Mouse (Mus musculus) E14TG2a.4 (cell line): ENCODE data around the gene Kdr.
"Not testable (repeated sequence)": the region's sequence is repeated elsewhere in the genome, so short reads cannot be mapped to it uniquely, and the experiment has no call there.

Experiments
- H3K27me3 ChIP-seq: 2 replicates; pipeline ENCODE4 v1.6.1; 2014; ENCODE audit warnings: low read length, control low read depth; ENCODE audit not compliant: insufficient read depth
- H3K36me3 ChIP-seq: 2 replicates; pipeline ENCODE4 v1.6.1; 2014; ENCODE audit warnings: low read length, control low read depth; ENCODE audit not compliant: insufficient read depth
- H3K4me1 ChIP-seq: replicated peaks from 2 replicates; pipeline ENCODE4 v1.6.1; 2014; ENCODE audit warnings: low read depth, low read length, control low read depth
- H3K4me3 ChIP-seq: replicated peaks from 2 replicates; pipeline ENCODE4 v1.5.1; 2014; ENCODE audit warnings: mild to moderate bottlenecking, low read length
- H3K9me3 ChIP-seq: 2 replicates; pipeline ENCODE4 v1.6.1; 2014; ENCODE audit warnings: low read length, control low read depth
- CTCF ChIP-seq: conservative IDR thresholded peaks from 2 replicates; pipeline ENCODE4 v1.5.1; 2014; ENCODE audit warnings: low read length
- NANOG ChIP-seq: IDR thresholded peaks from 2 replicates; pipeline ENCODE4 v1.6.1; 2014; ENCODE audit warnings: borderline replicate concordance, low read length, mixed read lengths
- POU5F1 ChIP-seq: IDR thresholded peaks from 2 replicates; pipeline ENCODE4 v1.6.1; 2014; ENCODE audit warnings: low read length, borderline replicate concordance

Gene Kdr

DNA sequence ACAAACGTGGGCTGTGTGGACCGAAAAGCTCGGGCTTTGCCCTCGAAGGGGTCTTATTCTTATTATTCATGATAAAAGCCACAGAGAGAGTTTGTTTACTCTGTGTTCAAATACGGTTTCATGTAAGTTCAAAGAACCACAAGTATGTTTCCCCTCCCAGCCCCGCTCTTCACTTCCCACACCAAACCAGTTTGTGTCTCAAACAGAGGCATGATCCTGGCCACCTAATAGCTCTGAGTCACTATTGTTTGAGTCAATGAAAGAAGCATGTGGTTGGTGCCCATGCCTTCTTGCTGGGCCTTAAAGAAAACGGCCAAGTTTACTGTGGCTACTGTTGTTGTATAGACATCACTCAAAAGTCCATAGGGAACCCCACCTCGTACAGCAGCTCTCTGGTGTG, 43.0 kb downstream of the Kdr start:
- Histone ChIP-seq H3K27me3 (peaks cover 28% of the 10 kb centered on the region), H3K4me1 (peaks cover 16% of the 10 kb centered on the region), H3K9me3 (no peaks in the 10 kb centered on the region), H3K4me3 (no peak overlapping the region), H3K36me3 (no peaks in the 10 kb centered on the region)
- TF ChIP-seq CTCF (no peak), POU5F1 (no peak), NANOG (no peak)

- TF ChIP-seq NANOG = no peak
- TF ChIP-seq CTCF = no peak
- TF ChIP-seq POU5F1 = no peak
- no peaks in the 10 kb centered on the region for H3K9me3 ChIP-seq
- peaks cover 28% of the 10 kb centered on the region for H3K27me3 ChIP-seq
- H3K36me3 ChIP-seq = no peaks in the 10 kb centered on the region
- H3K4me1 ChIP-seq = peaks cover 16% of the 10 kb centered on the region
- H3K4me3 ChIP-seq = peak overlapping the region; percentile 48; the same call in 1 of the 2 replicates
These were observed 44.1 kb downstream of the Kdr start for GRCm38 (mm10) chr5:75934201-75934600.

DNA sequence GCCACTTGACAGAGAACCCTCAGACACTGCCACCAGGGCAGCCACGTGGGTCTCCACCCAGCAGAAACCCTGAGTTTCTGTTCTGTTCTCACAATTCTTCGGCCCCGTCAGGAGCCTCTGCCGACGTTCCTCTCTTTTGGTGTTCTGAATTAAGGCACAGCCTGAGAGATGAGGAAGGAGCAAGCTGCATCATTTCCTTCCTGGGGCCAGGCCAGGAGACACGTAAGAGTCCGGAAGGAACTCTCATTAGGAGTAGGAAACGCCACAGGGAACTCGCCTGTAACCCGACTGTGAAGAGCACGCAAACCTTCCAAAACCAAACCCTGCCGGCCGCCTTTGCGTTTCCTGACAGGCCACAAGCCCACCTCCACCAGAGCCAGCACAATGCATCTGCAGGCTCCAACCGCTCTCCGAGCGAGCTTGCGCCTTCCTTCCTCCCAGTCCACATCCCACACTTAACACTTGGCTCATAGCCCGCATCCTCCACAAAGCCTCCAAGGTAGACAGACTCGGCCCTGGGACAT, 44.7 kb downstream of the Kdr start:
- TF ChIP-seq NANOG (no peak), POU5F1 (no peak), CTCF (no peak)
- Histone ChIP-seq H3K9me3 (no peaks in the 10 kb centered on the region), H3K4me1 (peaks cover 16% of the 10 kb centered on the region), H3K27me3 (peaks cover 28% of the 10 kb centered on the region), H3K4me3 (peak overlapping the region; percentile 48), H3K36me3 (no peaks in the 10 kb centered on the region)

DNA sequence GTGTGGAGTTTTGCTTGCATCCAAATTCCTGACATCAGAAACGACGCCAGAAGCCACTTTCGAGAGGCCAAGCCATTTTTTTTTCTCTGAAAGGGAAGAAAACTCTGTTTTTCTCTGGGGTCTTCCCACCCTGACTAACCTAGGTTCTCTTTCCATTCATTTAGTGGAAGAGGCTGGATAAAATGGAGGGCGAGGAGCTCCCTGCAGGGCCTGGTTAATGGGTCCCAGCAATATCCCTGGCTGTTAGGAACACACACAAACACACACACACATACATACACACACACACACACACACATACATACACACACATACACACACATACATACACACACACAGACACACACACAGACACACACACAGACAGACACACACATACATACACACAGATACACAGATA, 46.8 kb downstream of the Kdr start:
- Histone ChIP-seq H3K4me1 (peaks cover 16% of the 10 kb centered on the region), H3K27me3 (peaks cover 20% of the 10 kb centered on the region)
- not testable (repeated sequence) for H3K4me3 ChIP-seq, H3K36me3 ChIP-seq, H3K9me3 ChIP-seq

DNA sequence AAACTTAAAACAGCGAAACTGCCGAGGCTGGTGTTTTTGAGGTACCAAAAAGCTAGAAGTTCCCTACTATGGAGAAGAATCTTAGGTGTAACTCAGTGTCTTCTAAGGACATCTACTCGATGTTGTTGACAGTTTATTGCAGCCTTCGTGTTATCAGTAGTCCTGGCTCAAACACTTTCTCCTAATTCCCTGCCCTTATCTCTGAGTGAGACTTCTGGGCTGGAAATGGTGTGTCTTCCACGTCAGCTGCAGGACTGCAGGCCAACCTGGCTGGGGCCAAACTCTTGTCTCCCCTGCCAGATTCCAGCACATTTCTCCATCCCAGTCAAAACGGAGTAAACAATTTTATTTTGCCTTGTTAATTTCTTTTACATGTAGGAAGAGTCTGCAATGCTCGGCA, 48.3 kb downstream of the Kdr start:
- no peaks in the 10 kb centered on the region for H3K36me3 ChIP-seq
- no peak overlapping the region for H3K4me3 ChIP-seq
- peaks cover 16% of the 10 kb centered on the region for H3K4me1 ChIP-seq
- TF ChIP-seq NANOG (no peak), POU5F1 (no peak), CTCF (no peak)
- peaks cover 17% of the 10 kb centered on the region for H3K27me3 ChIP-seq
- H3K9me3 ChIP-seq = no peaks in the 10 kb centered on the region

DNA sequence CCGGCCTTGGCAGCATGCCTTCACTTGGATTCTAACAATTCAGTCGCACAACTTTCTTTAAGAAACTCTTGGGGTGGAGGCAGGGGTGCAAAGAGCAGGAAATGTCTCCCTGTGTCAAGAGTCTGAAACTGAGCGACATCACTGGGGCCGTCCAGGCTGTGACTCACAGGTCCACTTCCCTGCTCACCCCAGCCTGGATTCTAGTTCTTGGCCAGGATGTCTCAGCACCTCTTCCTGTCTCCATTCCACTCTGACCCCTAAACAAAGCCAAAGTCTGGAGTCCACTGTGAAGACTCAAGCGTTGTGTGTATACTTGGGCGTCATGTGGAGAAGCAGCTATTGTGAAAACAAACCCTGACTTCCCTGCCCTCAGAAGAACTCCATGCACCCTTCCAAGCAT, 55.6 kb downstream of the Kdr start:
- no peak for TF ChIP-seq NANOG
- no peak for TF ChIP-seq CTCF
- no peak for TF ChIP-seq POU5F1
- no peaks in the 10 kb centered on the region for H3K4me1 ChIP-seq
- no peak overlapping the region for H3K4me3 ChIP-seq
- no peaks in the 10 kb centered on the region for H3K36me3 ChIP-seq
- H3K27me3 ChIP-seq = no peaks in the 10 kb centered on the region
- no peaks in the 10 kb centered on the region for H3K9me3 ChIP-seq

DNA sequence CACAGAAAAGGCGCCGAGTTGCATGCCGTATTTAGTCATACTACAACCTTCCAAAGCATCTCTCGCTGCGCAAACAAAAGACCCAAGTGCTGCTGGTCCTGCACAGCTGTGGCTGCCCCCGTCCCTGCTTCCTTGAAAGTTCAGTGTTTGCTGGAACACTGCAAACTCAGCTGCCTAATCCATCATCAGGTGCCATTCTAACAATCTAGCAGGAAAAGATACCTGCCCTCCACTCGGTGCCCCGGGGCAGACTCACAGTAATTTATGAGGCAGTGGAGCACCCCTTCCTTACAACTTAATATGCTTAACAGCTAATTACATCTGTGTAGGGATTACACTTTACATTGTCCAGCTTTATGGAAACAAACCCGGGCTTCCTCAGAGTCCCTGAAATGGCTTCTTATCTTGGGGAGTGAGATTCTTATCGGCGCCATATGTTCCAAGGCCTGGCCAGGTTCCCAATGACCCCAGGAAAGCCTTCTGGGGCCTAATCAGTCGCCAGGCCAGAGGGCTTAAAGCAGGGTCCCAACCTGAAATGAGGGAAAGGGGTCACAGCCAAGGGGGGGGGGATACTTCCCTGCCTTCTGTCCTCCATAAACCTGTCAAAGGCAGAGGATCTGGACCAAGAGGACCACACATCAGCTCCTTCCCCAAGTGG, 56.4 kb downstream of the Kdr start:
- Histone ChIP-seq H3K36me3 (no peaks in the 10 kb centered on the region), H3K27me3 (no peaks in the 10 kb centered on the region), H3K4me3 (no peak overlapping the region), H3K9me3 (no peaks in the 10 kb centered on the region), H3K4me1 (no peaks in the 10 kb centered on the region)
- TF ChIP-seq CTCF = no peak
- TF ChIP-seq NANOG = no peak
- TF ChIP-seq POU5F1 = no peak

DNA sequence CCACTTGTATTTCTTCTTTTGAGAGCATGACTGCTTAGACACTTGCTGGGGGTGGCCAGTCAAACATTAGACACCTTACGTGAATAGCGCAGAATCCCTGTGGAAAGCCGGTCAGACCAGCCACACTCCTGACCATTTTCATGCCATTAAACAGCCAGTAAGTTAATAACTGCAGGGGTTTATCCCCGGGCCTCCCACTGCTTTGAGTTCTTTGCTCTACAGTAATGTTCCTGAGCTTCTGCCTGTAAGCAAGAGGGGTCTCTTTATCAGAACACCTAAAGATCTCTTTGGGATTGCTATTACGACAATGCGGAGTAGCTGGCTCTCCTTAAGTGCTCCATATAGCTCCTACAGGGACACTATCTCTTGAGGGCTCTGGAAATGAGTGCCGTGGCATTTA, 58.7 kb downstream of the Kdr start:
- H3K36me3 ChIP-seq = no peaks in the 10 kb centered on the region
- H3K4me3 ChIP-seq = no peak overlapping the region
- TF ChIP-seq POU5F1 (no peak), CTCF (no peak), NANOG (no peak)
- H3K9me3 ChIP-seq = no peaks in the 10 kb centered on the region
- no peaks in the 10 kb centered on the region for H3K4me1 ChIP-seq
- no peaks in the 10 kb centered on the region for H3K27me3 ChIP-seq

- Histone ChIP-seq H3K9me3 (no peaks in the 10 kb centered on the region), H3K36me3 (no peaks in the 10 kb centered on the region), H3K4me1 (no peaks in the 10 kb centered on the region), H3K27me3 (no peaks in the 10 kb centered on the region), H3K4me3 (no peak overlapping the region)
- no peak for TF ChIP-seq POU5F1
- no peak for TF ChIP-seq CTCF
- TF ChIP-seq NANOG = no peak
These were observed 60.1 kb downstream of the Kdr start for GRCm38 (mm10) chr5:75918139-75918538.

DNA sequence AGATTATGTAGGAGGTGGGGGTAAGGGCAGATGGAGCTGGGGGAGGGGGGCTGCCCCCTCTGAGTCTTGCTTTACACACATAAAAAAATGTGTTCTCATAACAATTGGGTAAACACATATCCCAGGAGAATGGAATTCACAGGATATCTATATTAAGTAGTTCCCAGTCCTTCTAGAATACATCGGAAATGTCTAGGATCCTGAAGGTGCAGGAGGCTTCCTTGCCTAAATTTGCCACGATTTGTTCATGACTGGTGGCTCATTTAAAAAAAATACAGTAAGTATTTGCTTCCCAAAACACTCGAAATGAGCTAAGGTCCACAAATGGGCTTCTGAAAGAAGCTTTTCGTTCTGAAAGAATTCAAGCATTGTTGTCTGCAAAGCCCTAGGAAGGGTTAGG, 61.0 kb downstream of the Kdr start:
- TF ChIP-seq NANOG = no peak
- no peak for TF ChIP-seq POU5F1
- TF ChIP-seq CTCF = no peak
- Histone ChIP-seq H3K9me3 (no peaks in the 10 kb centered on the region), H3K4me3 (no peak overlapping the region), H3K4me1 (no peaks in the 10 kb centered on the region), H3K27me3 (no peaks in the 10 kb centered on the region), H3K36me3 (no peaks in the 10 kb centered on the region)
